Mouse (Mus musculus) midbrain, postnatal 0 days (tissue): Measurements from ENCODE around the gene Rab11fip3. TPM values are rescaled to one million over a fixed set of nuclear protein-coding genes. Genes with fewer than 3 reads are reported as not detected.

Experiments used
- ATAC-seq: fragments of 200-750 bp; cut with Nextera tagmentation; 2 replicates; pipeline ENCODE4 v1.8.0; 2017; ENCODE audit warnings: moderate number of reproducible peaks, mild to moderate bottlenecking, moderate TSS enrichment, moderate library complexity; ENCODE audit not compliant: low FRiP score
- DNase-seq: peaks from one replicate; pipeline ENCODE4 v3.0.0-alpha.2; 2015; ENCODE audit warnings: low spot score
- H3K27ac ChIP-seq: fragments of 300-500 bp; sonication (generic); 2 replicates; pipeline ENCODE4 v1.5.1; 2014; ENCODE audit warnings: low read depth, mild to moderate bottlenecking, low read length, mixed read lengths
- H3K27me3 ChIP-seq: fragments of 300-500 bp; sonication (generic); 2 replicates; pipeline ENCODE4 v1.6.1; 2014; ENCODE audit warnings: low read length, control low read depth, mixed read lengths; ENCODE audit not compliant: insufficient read depth
- H3K36me3 ChIP-seq: fragments of 300-500 bp; sonication (generic); 2 replicates; pipeline ENCODE4 v1.6.1; 2014; ENCODE audit warnings: low read length, control low read depth, mixed read lengths; ENCODE audit not compliant: insufficient read depth
- H3K4me1 ChIP-seq: fragments of 300-500 bp; sonication (generic); 2 replicates; pipeline ENCODE4 v1.6.1; 2014; ENCODE audit warnings: mild to moderate bottlenecking, control low read depth, antibody characterized with exemption, low read length, mixed read lengths; ENCODE audit not compliant: insufficient read depth
- H3K4me2 ChIP-seq: fragments of 300-500 bp; sonication (generic); 2 replicates; pipeline ENCODE4 v1.6.1; 2014; ENCODE audit warnings: low read depth, mild to moderate bottlenecking, low read length, mixed read lengths; ENCODE audit not compliant: poor library complexity, severe bottlenecking
- H3K4me3 ChIP-seq: fragments of 300-500 bp; sonication (generic); 2 replicates; pipeline ENCODE4 v1.5.1; 2014; ENCODE audit warnings: low read depth, mild to moderate bottlenecking, low read length, moderate library complexity
- H3K9ac ChIP-seq: fragments of 300-500 bp; sonication (generic); replicated peaks from 2 replicates; pipeline ENCODE4 v1.6.1; 2014; ENCODE audit warnings: mild to moderate bottlenecking, low read length, moderate library complexity, mixed read lengths; ENCODE audit not compliant: poor library complexity, severe bottlenecking
- H3K9me3 ChIP-seq: fragments of 300-500 bp; sonication (generic); 2 replicates; pipeline ENCODE4 v1.6.1; 2016; ENCODE audit warnings: low read length, control low read depth
- CTCF ChIP-seq: IDR thresholded peaks from 2 replicates; pipeline ENCODE4 v1.5.1; 2016; ENCODE audit warnings: antibody characterized with exemption, mild to moderate bottlenecking
- WGBS: fragments of 180-500 bp; shearing (Covaris S2); extraction: QIAGEN DNeasy Blood & Tissue Kit; methylation state at CpG from one replicate; pipeline ENCODE4 v1.1.7; 2014; 5-methylcytosine and 5-hydroxymethylcytosine counted together
- polyA plus RNA-seq: library from polyadenylated mRNA; unstranded; fragments of >200 nt; fragmentation: Nextera tagmentation; extraction: Ambion mirVana; gene quantifications from 2 replicates; pipeline ENCODE4 v1.2.1, GENCODE M21; 2015
- total RNA-seq: library from RNA; depleted of rRNA; stranded (reverse); fragments of >200 nt; gene quantifications from 2 replicates; pipeline ENCODE4 v1.2.3, GENCODE M21; 2014

The Rab11fip3 gene
- total and polyA plus RNA-seq, 2 experiments from 2014 or later: 18.3 to 34.7 TPM

GRCm38 (mm10) chr17:26070136-26070535, 781 bp upstream of the Rab11fip3 start:
- ATAC-seq: no peak
- Histone ChIP-seq H3K4me3 (peak overlapping the region; percentile 68), H3K9me3 (no peaks in the 10 kb centered on the region), H3K4me1 (peaks cover 6% of the 10 kb centered on the region; the same call in 1 of the 2 replicates), H3K27ac (no peak overlapping the region), H3K36me3 (peaks cover 1% of the 10 kb centered on the region; the same call in 1 of the 2 replicates), H3K4me2 (peak overlapping the region; percentile 99), H3K9ac (no peak overlapping the region), H3K27me3 (no peaks in the 10 kb centered on the region)
- TF ChIP-seq CTCF: no peak
- 38% methylated on average over 6 of the region's 6 CpGs for WGBS
- DNase-seq: no peak

GRCm38 (mm10) chr17:26068024-26068830, 1.1 kb downstream of the Rab11fip3 start:
- no peaks in the 10 kb centered on the region for H3K9me3 ChIP-seq
- H3K27ac ChIP-seq: peak overlapping the region; percentile 94
- peak overlapping the region; percentile 68 for H3K4me3 ChIP-seq
- peak; percentile 10 for DNase-seq
- H3K27me3 ChIP-seq: no peaks in the 10 kb centered on the region
- no peak for TF ChIP-seq CTCF
- under 1% methylated on average over 44 of the region's 44 CpGs for WGBS
- H3K4me2 ChIP-seq: peak overlapping the region; percentile 99
- ATAC-seq: peak; percentile 4; the same call in 1 of the 2 replicates
- peaks cover 6% of the 10 kb centered on the region for H3K36me3 ChIP-seq
- H3K9ac ChIP-seq: peak overlapping the region; percentile 83
- peaks cover 14% of the 10 kb centered on the region; the same call in 1 of the 2 replicates for H3K4me1 ChIP-seq

GRCm38 (mm10) chr17:26066488-26067020, 2.8 kb downstream of the Rab11fip3 start:
- Histone ChIP-seq H3K36me3 (peaks cover 9% of the 10 kb centered on the region), H3K4me2 (peak overlapping the region; percentile 99), H3K27ac (no peak overlapping the region), H3K27me3 (no peaks in the 10 kb centered on the region), H3K4me3 (peak overlapping the region; percentile 68), H3K9ac (no peak overlapping the region), H3K9me3 (no peaks in the 10 kb centered on the region), H3K4me1 (peaks cover 14% of the 10 kb centered on the region; the same call in 1 of the 2 replicates)
- ATAC-seq: no peak
- no peak for TF ChIP-seq CTCF
- 91% methylated on average over 7 of the region's 7 CpGs for WGBS
- no peak for DNase-seq

GRCm38 (mm10) chr17:26064916-26065315, 4.4 kb downstream of the Rab11fip3 start:
- Histone ChIP-seq H3K4me3 (no peak overlapping the region), H3K9me3 (no peaks in the 10 kb centered on the region), H3K27me3 (no peaks in the 10 kb centered on the region), H3K4me2 (peak overlapping the region; percentile 24), H3K4me1 (peaks cover 11% of the 10 kb centered on the region; the same call in 1 of the 2 replicates), H3K9ac (peak overlapping the region; percentile 44; the same call in 1 of the 2 replicates), H3K36me3 (peaks cover 9% of the 10 kb centered on the region), H3K27ac (no peak overlapping the region)
- no peak for TF ChIP-seq CTCF
- 58% methylated on average over 6 of the region's 6 CpGs for WGBS
- DNase-seq (no peak), ATAC-seq (no peak)

DNA sequence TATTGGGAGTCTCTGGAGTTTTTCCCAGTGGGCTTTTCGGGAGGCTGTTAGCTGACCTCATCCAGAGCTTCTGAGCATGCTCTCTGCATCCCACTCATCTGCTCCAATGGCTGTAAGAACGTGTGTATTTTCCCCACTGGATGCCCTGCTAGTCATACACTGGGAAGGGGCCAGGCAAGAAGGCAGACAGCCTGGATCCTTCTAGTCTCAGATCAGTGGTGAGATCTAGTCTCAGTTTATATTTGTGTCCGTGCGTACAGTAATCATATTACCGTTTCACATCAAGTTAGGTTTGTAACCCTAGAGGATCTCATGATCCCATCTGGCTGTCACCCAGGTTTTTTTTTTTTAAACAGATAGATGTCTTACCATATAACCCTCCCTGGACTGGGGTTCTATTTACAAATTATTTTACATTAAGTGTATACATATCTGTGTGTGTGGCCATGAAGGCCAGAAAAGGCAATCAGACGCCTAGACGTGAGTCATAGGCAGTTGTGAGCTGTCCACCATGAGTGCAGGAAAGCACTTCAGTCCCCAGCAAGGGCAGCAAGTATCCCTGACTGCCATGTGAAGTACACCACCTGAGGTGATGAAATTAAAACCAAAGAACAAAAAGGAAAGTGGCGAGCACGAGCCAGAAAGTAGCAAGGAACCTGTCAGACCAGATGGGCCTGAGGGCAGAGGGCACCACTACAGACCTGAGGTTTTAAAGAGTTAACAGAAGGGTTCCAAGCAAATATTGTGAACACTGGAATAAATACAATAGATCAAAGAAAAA, 11.4 kb downstream of the Rab11fip3 start:
- TF ChIP-seq CTCF: no peak
- Histone ChIP-seq H3K9ac (no peak overlapping the region), H3K27ac (no peak overlapping the region), H3K4me2 (no peak overlapping the region), H3K27me3 (no peaks in the 10 kb centered on the region), H3K36me3 (peaks cover 14% of the 10 kb centered on the region; the same call in 1 of the 2 replicates), H3K4me1 (no peaks in the 10 kb centered on the region), H3K9me3 (no peaks in the 10 kb centered on the region), H3K4me3 (no peak overlapping the region)
- DNase-seq: no peak
- no peak for ATAC-seq
- 88% methylated on average over 9 of the region's 9 CpGs for WGBS
